Mouse (Mus musculus) telencephalon, adult 2 months (tissue): ENCODE results near the gene Vamp4.

ENCODE experiments used
- DNase-seq: peaks from one replicate; pipeline ENCODE4 v3.0.0-alpha.2; 2011; ENCODE audit warnings: low read depth, low spot score

The Vamp4 gene

GRCm38 (mm10) chr1:162570260-162570748, at the start of gene Vamp4:
Vamp4 (plus strand) TSS chr1:162570515.
- DNase-seq = peak; percentile 91

GRCm38 (mm10) chr1:162529651-162530050, 40.7 kb upstream of the Vamp4 start:
- DNase-seq = no peak

- DNase-seq = no peak
Observed at GRCm38 (mm10) chr1:162530666-162531065, 39.6 kb upstream of the Vamp4 start.

- no peak for DNase-seq
Observed at GRCm38 (mm10) chr1:162531584-162531983, 38.7 kb upstream of the Vamp4 start.

GRCm38 (mm10) chr1:162532330-162532729, 38.0 kb upstream of the Vamp4 start:
- DNase-seq = no peak

GRCm38 (mm10) chr1:162533766-162534560, 36.4 kb upstream of the Vamp4 start:
- DNase-seq = no peak

GRCm38 (mm10) chr1:162543231-162543630, 27.1 kb upstream of the Vamp4 start:
- DNase-seq = no peak

- DNase-seq = no peak
Observed at GRCm38 (mm10) chr1:162547607-162548006, 22.7 kb upstream of the Vamp4 start.

GRCm38 (mm10) chr1:162548016-162548916, 22.0 kb upstream of the Vamp4 start, which contains the start of gene Mettl13:
Mettl13 (minus strand) TSS chr1:162548551.
- peak; percentile 93 for DNase-seq

GRCm38 (mm10) chr1:162548917-162549613, 21.2 kb upstream of the Vamp4 start:
- no peak for DNase-seq

GRCm38 (mm10) chr1:162549615-162550283, 20.6 kb upstream of the Vamp4 start:
- no peak for DNase-seq

GRCm38 (mm10) chr1:162552956-162553355, 17.4 kb upstream of the Vamp4 start:
- DNase-seq = no peak

- no peak for DNase-seq
Observed at GRCm38 (mm10) chr1:162554193-162554592, 16.1 kb upstream of the Vamp4 start.

GRCm38 (mm10) chr1:162563236-162563635, 7.1 kb upstream of the Vamp4 start:
- no peak for DNase-seq

- no peak for DNase-seq
Observed at GRCm38 (mm10) chr1:162564992-162565391, 5.3 kb upstream of the Vamp4 start.

GRCm38 (mm10) chr1:162567351-162567750, 3.0 kb upstream of the Vamp4 start:
- no peak for DNase-seq

GRCm38 (mm10) chr1:162570931-162571601, 751 bp downstream of the Vamp4 start:
- DNase-seq = peak; percentile 66

GRCm38 (mm10) chr1:162575098-162575497, 4.8 kb downstream of the Vamp4 start:
- DNase-seq = no peak

GRCm38 (mm10) chr1:162582884-162583283, 12.6 kb downstream of the Vamp4 start:
- no peak for DNase-seq

GRCm38 (mm10) chr1:162586282-162586681, 16.0 kb downstream of the Vamp4 start:
- DNase-seq = no peak

GRCm38 (mm10) chr1:162588606-162589005, 18.3 kb downstream of the Vamp4 start:
- DNase-seq = no peak
